10 mouse cellular contexts compared by ENCODE assay signal in genomic region chr5:138757616-138758015, GRCm38 (mm10). TPM values are rescaled to one million over a fixed set of nuclear protein-coding genes. Genes with fewer than 3 reads are reported as not detected.
DNase-seq lines count a peak whose midpoint lies in the region; ATAC-seq lines count a peak whose summit lies in the region.
"Had no signal": no experiment of that assay in that cellular context is flagged by ENCODE, and none has a peak within 500 bp of the region (broad histone marks: within the 10 kb centered on the region; RNA-seq: fewer than 3 reads in every experiment).

No protein-coding gene starts in this region.

- no peaks in the 10 kb centered on the region for H3K36me3 ChIP-seq in neural tube, embryonic 11.5 days (ENCODE audit: control insufficient read depth, insufficient read depth, low read length)
- 0 out of 2 replicates have a peak, but pooled peaks cover 1% of the 10 kb centered on the region for H3K36me3 ChIP-seq in liver, embryonic 15.5 days (replicated peaks)
- H3K36me3 ChIP-seq in stomach, embryonic 16.5 days (ENCODE audit: control insufficient read depth, insufficient read depth, low read length) = no peaks in the 10 kb centered on the region
- H3K36me3 ChIP-seq: heart, embryonic 12.5 days had no signal

- peak overlapping the region; percentile 97 for H3K4me2 ChIP-seq in neural tube, embryonic 11.5 days (ENCODE audit: low read depth)
- H3K4me2 ChIP-seq in liver, embryonic 15.5 days = peak overlapping the region; percentile 49
- H3K4me2 ChIP-seq in stomach, embryonic 16.5 days (ENCODE audit: low read depth, low read length) = peak overlapping the region; percentile 96
- H3K4me2 ChIP-seq: heart, embryonic 12.5 days had no signal

- WGBS in neural tube, embryonic 11.5 days = 93% methylated on average over 12 of the region's 12 CpGs
- 70% methylated on average over 12 of the region's 12 CpGs for WGBS in liver, embryonic 15.5 days (ENCODE audit: insufficient replicate concordance)
- WGBS in stomach, embryonic 16.5 days = 88% methylated on average over 12 of the region's 12 CpGs

- no peak for ATAC-seq in neural tube, embryonic 11.5 days (ENCODE audit: insufficient read depth, low FRiP score, low TSS enrichment)
- no peak for ATAC-seq in liver, embryonic 15.5 days (ENCODE audit: insufficient read depth)
- ATAC-seq in stomach, embryonic 16.5 days (ENCODE audit: insufficient read depth, low FRiP score) = no peak

- H3K9me3 ChIP-seq in neural tube, embryonic 11.5 days (ENCODE audit: control insufficient read depth, low read length) = no peaks in the 10 kb centered on the region
- no peaks in the 10 kb centered on the region for H3K9me3 ChIP-seq in liver, embryonic 15.5 days (replicated peaks)
- H3K9me3 ChIP-seq in stomach, embryonic 16.5 days (replicated peaks; ENCODE audit: control insufficient read depth, low read length) = no peaks in the 10 kb centered on the region
- H3K9me3 ChIP-seq: heart, embryonic 12.5 days had no signal

- peak overlapping the region; percentile 77 for H3K9ac ChIP-seq in neural tube, embryonic 11.5 days (ENCODE audit: low read length)
- H3K9ac ChIP-seq in liver, embryonic 15.5 days = 0 out of 2 replicates have a peak overlapping the region, but pooled peaks have one; percentile 8
- no peak overlapping the region for H3K9ac ChIP-seq in stomach, embryonic 16.5 days (ENCODE audit: low read length)
- H3K9ac ChIP-seq: heart, embryonic 12.5 days had no signal

- no peak overlapping the region for H3K27ac ChIP-seq in neural tube, embryonic 11.5 days (ENCODE audit: low read depth, low read length)
- H3K27ac ChIP-seq in liver, embryonic 15.5 days (replicated peaks) = peak overlapping the region; percentile 77
- no peak overlapping the region for H3K27ac ChIP-seq in stomach, embryonic 16.5 days (ENCODE audit: low read length)

- peak overlapping the region; percentile 59; the same call in 1 of the 2 replicates for H3K4me3 ChIP-seq in neural tube, embryonic 11.5 days (ENCODE audit: low read depth, low read length)
- peak overlapping the region; percentile 29; the same call in 1 of the 2 replicates for H3K4me3 ChIP-seq in liver, embryonic 15.5 days (replicated peaks)
- no peak overlapping the region for H3K4me3 ChIP-seq in stomach, embryonic 16.5 days (replicated peaks; ENCODE audit: low read length)
- H3K4me3 ChIP-seq: heart, embryonic 12.5 days had no signal

- peaks cover 19% of the 10 kb centered on the region for H3K4me1 ChIP-seq in neural tube, embryonic 11.5 days (ENCODE audit: control insufficient read depth, insufficient read depth, low read length)
- H3K4me1 ChIP-seq in liver, embryonic 15.5 days (replicated peaks) = peaks cover 8% of the 10 kb centered on the region; the same call in 1 of the 2 replicates
- H3K4me1 ChIP-seq in stomach, embryonic 16.5 days (ENCODE audit: control insufficient read depth, insufficient read depth, low read length) = peaks cover 18% of the 10 kb centered on the region

- H3K27me3 ChIP-seq in neural tube, embryonic 11.5 days (ENCODE audit: control insufficient read depth, insufficient read depth, low read length) = peaks cover 5% of the 10 kb centered on the region; the same call in 1 of the 2 replicates
- peaks cover 61% of the 10 kb centered on the region for H3K27me3 ChIP-seq in liver, embryonic 15.5 days
- peaks cover 9% of the 10 kb centered on the region; the same call in 1 of the 2 replicates for H3K27me3 ChIP-seq in stomach, embryonic 16.5 days (ENCODE audit: control insufficient read depth, insufficient read depth, low read length)

- DNase-seq in neural tube, embryonic 11.5 days (ENCODE audit: low spot score) = no peak
- no peak for DNase-seq in neural tube, embryonic 10.5 days (ENCODE audit: extremely low spot score, low spot score)
- peak; percentile 40 for DNase-seq in kidney, adult 18-20 months
- no peak for DNase-seq in urinary bladder, postnatal 36 days (ENCODE audit: low spot score in 2 of 2)
- DNase-seq in spleen, postnatal 14 days (ENCODE audit: low spot score in 2 of 2) = no peak
- no peak for DNase-seq in heart, adult 11 months
- DNase-seq: cerebellum, adult 8-10 months had no signal

RNA-seq across cellular contexts. Expression of gene Fam20c, which starts 3.3 kb away (rescaled TPM):
- 25.5 and 28.2 TPM in 2 replicates for polyA plus RNA-seq in neural tube, embryonic 11.5 days (2014; fragmentation: Nextera tagmentation; extraction: Ambion mirVana)
- polyA plus RNA-seq in liver, embryonic 15.5 days (2015; fragmentation: Nextera tagmentation; extraction: Ambion mirVana) = 11.1 and 14.3 TPM in 2 replicates
- 4.8 and 5.4 TPM in 2 replicates for polyA plus RNA-seq in stomach, embryonic 16.5 days (2015; fragmentation: Nextera tagmentation; extraction: Ambion mirVana)
